Mouse (Mus musculus) mature B cell (primary cell): Measurements from ENCODE around the gene Fam171a1.

Experiments
- in situ Hi-C: fragments of 300-500 bp; cut with MboI; formaldehyde crosslinking; loops from 2 replicates; pipeline ENCODE4 v1.14.3; 2019

Gene Fam171a1

DNA sequence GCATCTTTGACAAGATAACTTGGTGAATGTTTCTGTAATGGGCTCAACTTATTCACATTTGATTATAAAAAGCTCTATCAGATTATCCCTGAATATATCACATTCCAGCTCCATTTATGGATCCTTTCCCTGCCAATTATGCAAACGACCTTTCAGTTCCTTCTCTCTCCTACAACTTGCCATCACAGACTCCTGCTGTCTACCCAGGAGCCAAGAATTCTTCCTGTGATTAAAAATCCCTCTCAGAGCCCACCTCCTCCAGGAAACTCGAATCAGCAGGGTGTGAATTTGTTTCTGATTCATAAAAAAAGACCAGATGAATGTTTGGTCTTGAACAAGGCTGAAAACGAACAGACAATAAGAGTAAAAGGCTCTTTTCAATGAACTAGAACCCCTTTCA is 153.9 kb downstream of the Fam171a1 start:
- in situ Hi-C loops, result no loop called here

DNA sequence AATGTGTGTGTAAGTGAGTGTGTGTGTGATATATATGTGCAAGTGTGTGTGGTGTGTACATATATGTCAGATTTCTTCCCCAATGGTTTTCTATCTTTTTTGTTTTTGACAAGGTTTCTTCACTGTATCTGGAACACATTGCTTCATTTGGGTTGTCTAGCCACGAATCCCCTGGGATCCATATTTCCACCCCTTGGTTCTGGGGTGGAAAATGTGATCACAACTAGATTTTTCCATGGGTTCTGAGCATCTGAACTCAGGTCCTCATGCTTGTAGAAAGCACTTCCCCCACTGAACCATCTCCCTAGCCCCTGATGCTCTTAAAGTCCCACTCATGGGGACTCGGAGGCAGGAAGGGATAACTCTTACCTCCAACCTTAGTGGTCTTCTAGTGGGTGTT is 159.3 kb downstream of the Fam171a1 start:
- in situ Hi-C loops, result no loop called here

DNA sequence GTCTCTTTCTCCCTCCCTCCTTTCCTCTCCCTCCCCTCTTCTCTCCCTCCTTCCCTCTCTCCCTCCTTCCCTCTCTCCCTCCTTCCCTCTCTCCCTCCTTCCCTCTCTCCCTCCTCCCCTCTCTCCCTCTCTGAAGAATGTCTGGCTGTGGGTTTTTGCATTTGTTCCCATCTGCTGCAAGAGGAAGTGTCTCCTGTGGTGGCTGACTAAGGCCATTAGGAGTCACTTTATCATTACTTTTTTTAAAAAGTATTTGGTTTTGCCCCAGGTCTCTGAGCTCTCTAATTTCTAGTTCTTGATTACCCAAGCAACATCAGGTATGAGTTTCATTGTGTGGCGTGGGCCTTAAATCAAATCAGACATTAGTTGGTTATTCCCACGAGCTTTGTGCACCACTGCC is 162.1 kb downstream of the Fam171a1 start:
- in situ Hi-C loops, result no loop called here
